Mouse (Mus musculus): ENCODE measurements around the gene Tmem131. TPM values are rescaled to one million over a fixed set of nuclear protein-coding genes. Genes with fewer than 3 reads are reported as not detected.

Gene Tmem131
- polyA plus RNA-seq, 1 experiment from 2014 or later: 13.0 TPM

GRCm38 (mm10) chr1:36886489-36886888, 57.0 kb downstream of the Tmem131 start:
- Histone ChIP-seq H3K27ac (no peak overlapping the region), H3K9me3 (no peaks in the 10 kb centered on the region), H3K27me3 (ENCODE audit: poor library complexity, severe bottlenecking) (no peaks in the 10 kb centered on the region), H3K4me3 (no peak overlapping the region), H3K4me1 (peaks cover 38% of the 10 kb centered on the region), H3K36me3 (replicated peaks) (peaks cover 25% of the 10 kb centered on the region)
- 69% methylated on average over 4 of the region's 4 CpGs for WGBS
- no peak for DNase-seq (ENCODE audit: extremely low spot score, low spot score)

GRCm38 (mm10) chr1:36884536-36884935, 58.9 kb downstream of the Tmem131 start:
- H3K4me3 ChIP-seq: no peak overlapping the region
- WGBS: 87% methylated on average over 3 of the region's 3 CpGs
- no peaks in the 10 kb centered on the region for H3K27me3 ChIP-seq (ENCODE audit: poor library complexity, severe bottlenecking)
- no peak for DNase-seq (ENCODE audit: extremely low spot score, low spot score)
- peaks cover 34% of the 10 kb centered on the region for H3K4me1 ChIP-seq
- H3K36me3 ChIP-seq (replicated peaks): peaks cover 44% of the 10 kb centered on the region
- H3K9me3 ChIP-seq: no peaks in the 10 kb centered on the region
- H3K27ac ChIP-seq: no peak overlapping the region

- Histone ChIP-seq H3K4me1 (peaks cover 34% of the 10 kb centered on the region), H3K36me3 (replicated peaks) (peaks cover 42% of the 10 kb centered on the region), H3K4me3 (no peak overlapping the region), H3K27me3 (ENCODE audit: poor library complexity, severe bottlenecking) (no peaks in the 10 kb centered on the region), H3K27ac (no peak overlapping the region), H3K9me3 (no peaks in the 10 kb centered on the region)
- no peak for DNase-seq (ENCODE audit: extremely low spot score, low spot score)
- 76% methylated on average over 2 of the region's 2 CpGs for WGBS
Measured at GRCm38 (mm10) chr1:36883805-36884204, 59.7 kb downstream of the Tmem131 start.

GRCm38 (mm10) chr1:36879154-36879553, 64.3 kb downstream of the Tmem131 start:
- Histone ChIP-seq H3K27me3 (ENCODE audit: poor library complexity, severe bottlenecking) (no peaks in the 10 kb centered on the region), H3K4me3 (no peak overlapping the region), H3K9me3 (no peaks in the 10 kb centered on the region), H3K4me1 (peaks cover 18% of the 10 kb centered on the region), H3K36me3 (replicated peaks) (peaks cover 34% of the 10 kb centered on the region), H3K27ac (no peak overlapping the region)
- 85% methylated on average over 1 of the region's 1 CpGs for WGBS
- no peak for DNase-seq (ENCODE audit: extremely low spot score, low spot score)

- Histone ChIP-seq H3K4me1 (peaks cover 6% of the 10 kb centered on the region; the same call in 1 of the 2 replicates), H3K4me3 (no peak overlapping the region), H3K27me3 (ENCODE audit: poor library complexity, severe bottlenecking) (no peaks in the 10 kb centered on the region), H3K27ac (no peak overlapping the region), H3K36me3 (replicated peaks) (peaks cover 36% of the 10 kb centered on the region), H3K9me3 (no peaks in the 10 kb centered on the region)
- 93% methylated on average over 1 of the region's 1 CpGs for WGBS
- no peak for DNase-seq (ENCODE audit: extremely low spot score, low spot score)
Measured at GRCm38 (mm10) chr1:36877126-36877525, 66.3 kb downstream of the Tmem131 start.

GRCm38 (mm10) chr1:36874874-36875561, 68.4 kb downstream of the Tmem131 start:
- no peak overlapping the region for H3K27ac ChIP-seq
- DNase-seq (ENCODE audit: extremely low spot score, low spot score): no peak
- no peak overlapping the region for H3K4me3 ChIP-seq
- WGBS: 88% methylated on average over 8 of the region's 8 CpGs
- peaks cover 30% of the 10 kb centered on the region for H3K36me3 ChIP-seq (replicated peaks)
- H3K9me3 ChIP-seq: no peaks in the 10 kb centered on the region
- H3K4me1 ChIP-seq: peaks cover 6% of the 10 kb centered on the region; the same call in 1 of the 2 replicates
- no peaks in the 10 kb centered on the region for H3K27me3 ChIP-seq (ENCODE audit: poor library complexity, severe bottlenecking)

- Histone ChIP-seq H3K27ac (no peak overlapping the region), H3K9me3 (no peaks in the 10 kb centered on the region), H3K4me1 (peaks cover 6% of the 10 kb centered on the region; the same call in 1 of the 2 replicates), H3K4me3 (no peak overlapping the region), H3K36me3 (replicated peaks) (peaks cover 34% of the 10 kb centered on the region), H3K27me3 (ENCODE audit: poor library complexity, severe bottlenecking) (no peaks in the 10 kb centered on the region)
- no peak for DNase-seq (ENCODE audit: extremely low spot score, low spot score)
- whole genome bisulfite sequencing: 83% methylated on average over 4 of the region's 4 CpGs
Measured at GRCm38 (mm10) chr1:36871238-36871637, 72.2 kb downstream of the Tmem131 start.

GRCm38 (mm10) chr1:36870518-36870917, 72.9 kb downstream of the Tmem131 start:
- DNase-seq (ENCODE audit: extremely low spot score, low spot score): no peak
- Histone ChIP-seq H3K27ac (no peak overlapping the region), H3K27me3 (ENCODE audit: poor library complexity, severe bottlenecking) (no peaks in the 10 kb centered on the region), H3K4me3 (no peak overlapping the region), H3K4me1 (peaks cover 6% of the 10 kb centered on the region; the same call in 1 of the 2 replicates), H3K36me3 (replicated peaks) (peaks cover 31% of the 10 kb centered on the region), H3K9me3 (no peaks in the 10 kb centered on the region)
- 88% methylated on average over 1 of the region's 1 CpGs for WGBS

GRCm38 (mm10) chr1:36864757-36865156, 78.7 kb downstream of the Tmem131 start:
- H3K27me3 ChIP-seq (ENCODE audit: poor library complexity, severe bottlenecking): no peaks in the 10 kb centered on the region
- no peak overlapping the region for H3K4me3 ChIP-seq
- peaks cover 12% of the 10 kb centered on the region for H3K36me3 ChIP-seq (replicated peaks)
- peaks cover 17% of the 10 kb centered on the region for H3K4me1 ChIP-seq
- no peak for DNase-seq (ENCODE audit: extremely low spot score, low spot score)
- 87% methylated on average over 3 of the region's 3 CpGs for WGBS
- H3K27ac ChIP-seq: no peak overlapping the region
- H3K9me3 ChIP-seq: no peaks in the 10 kb centered on the region

GRCm38 (mm10) chr1:36861775-36862174, 81.7 kb downstream of the Tmem131 start:
- 87% methylated on average over 2 of the region's 2 CpGs for WGBS
- H3K36me3 ChIP-seq (replicated peaks): no peaks in the 10 kb centered on the region; the same call in 1 of the 2 replicates
- no peaks in the 10 kb centered on the region for H3K9me3 ChIP-seq
- peaks cover 20% of the 10 kb centered on the region for H3K4me1 ChIP-seq
- no peaks in the 10 kb centered on the region for H3K27me3 ChIP-seq (ENCODE audit: poor library complexity, severe bottlenecking)
- no peak overlapping the region for H3K4me3 ChIP-seq
- H3K27ac ChIP-seq: peak overlapping the region; percentile 26; the same call in 1 of the 2 replicates
- DNase-seq (ENCODE audit: extremely low spot score, low spot score): no peak

- peaks cover 27% of the 10 kb centered on the region for H3K4me1 ChIP-seq
- DNase-seq (ENCODE audit: extremely low spot score, low spot score): no peak
- no peaks in the 10 kb centered on the region for H3K9me3 ChIP-seq
- WGBS: 52% methylated on average over 1 of the region's 1 CpGs
- H3K27me3 ChIP-seq (ENCODE audit: poor library complexity, severe bottlenecking): no peaks in the 10 kb centered on the region
- H3K27ac ChIP-seq: no peak overlapping the region
- H3K4me3 ChIP-seq: no peak overlapping the region
- no peaks in the 10 kb centered on the region; the same call in 1 of the 2 replicates for H3K36me3 ChIP-seq (replicated peaks)
Measured at GRCm38 (mm10) chr1:36860876-36861275, 82.6 kb downstream of the Tmem131 start.

- H3K36me3 ChIP-seq (replicated peaks): peaks cover 2% of the 10 kb centered on the region; the same call in 1 of the 2 replicates
- WGBS: 65% methylated on average over 4 of the region's 4 CpGs
Measured at GRCm38 (mm10) chr1:36860431-36860849, 83.0 kb downstream of the Tmem131 start.

GRCm38 (mm10) chr1:36857081-36857480, 86.4 kb downstream of the Tmem131 start:
- DNase-seq (ENCODE audit: extremely low spot score, low spot score): no peak
- WGBS: 94% methylated on average over 6 of the region's 6 CpGs
- H3K4me1 ChIP-seq: peaks cover 27% of the 10 kb centered on the region
- H3K9me3 ChIP-seq: no peaks in the 10 kb centered on the region
- no peaks in the 10 kb centered on the region for H3K27me3 ChIP-seq (ENCODE audit: poor library complexity, severe bottlenecking)
- no peak overlapping the region for H3K27ac ChIP-seq
- no peak overlapping the region for H3K4me3 ChIP-seq
- H3K36me3 ChIP-seq (replicated peaks): peaks cover 21% of the 10 kb centered on the region

More at GRCm38 (mm10) chr1:36860431-36860849, 83.0 kb downstream of the Tmem131 start:
- H3K27me3 ChIP-seq (ENCODE audit: poor library complexity, severe bottlenecking): no peaks in the 10 kb centered on the region
- H3K9me3 ChIP-seq: no peaks in the 10 kb centered on the region
- DNase-seq (ENCODE audit: extremely low spot score, low spot score): no peak
- H3K4me1 ChIP-seq: peaks cover 27% of the 10 kb centered on the region
- H3K27ac ChIP-seq: peak overlapping the region; percentile 15; the same call in 1 of the 2 replicates
- H3K4me3 ChIP-seq: no peak overlapping the region
